ENCODE assay signal across 28 mouse cellular contexts in the genomic region with DNA sequence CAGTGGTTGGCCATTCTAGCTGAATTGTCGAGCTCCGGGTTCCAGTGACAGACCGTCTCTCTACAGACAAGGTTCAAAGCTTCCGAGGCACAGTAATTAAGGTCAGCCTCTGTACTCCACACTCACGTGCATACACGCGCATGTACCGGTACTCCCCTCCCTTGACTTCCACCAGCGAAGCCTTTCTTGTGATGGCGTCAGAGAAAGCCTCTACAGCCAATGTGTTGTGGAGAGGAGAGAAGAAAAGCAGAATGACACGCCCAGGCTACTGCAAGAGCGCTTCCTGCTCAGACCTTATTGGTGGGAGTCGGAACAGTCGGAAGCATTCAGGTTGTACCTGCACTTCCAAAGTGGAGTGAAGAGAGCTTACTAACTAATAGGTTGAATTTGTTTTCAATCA. TPM values are rescaled to one million over a fixed set of nuclear protein-coding genes. Genes with fewer than 3 reads are reported as not detected.
DNase-seq lines count a peak whose midpoint lies in the region; ATAC-seq and TF ChIP-seq lines count a peak whose summit lies in the region.
"Had no signal": no experiment of that assay in that cellular context is flagged by ENCODE, and none has a peak within 500 bp of the region (broad histone marks: within the 10 kb centered on the region; RNA-seq: fewer than 3 reads in every experiment).

No protein-coding gene starts in this region.

- H3K27me3 ChIP-seq in intestine, embryonic 14.5 days (replicated peaks; ENCODE audit: control insufficient read depth, insufficient read depth, low read length): no peaks in the 10 kb centered on the region
- H3K27me3 ChIP-seq in intestine, embryonic 16.5 days (replicated peaks; ENCODE audit: control insufficient read depth, insufficient read depth, low read length): no peaks in the 10 kb centered on the region
- no peaks in the 10 kb centered on the region for H3K27me3 ChIP-seq in ES-Bruce4 (ENCODE audit: control insufficient read depth, insufficient read depth, low read length, poor library complexity, severe bottlenecking)
- H3K27me3 ChIP-seq in forebrain, postnatal 0 days (ENCODE audit: insufficient read depth, low read length): no peaks in the 10 kb centered on the region
- H3K27me3 ChIP-seq: CH12.LX; embryonic facial prominence, embryonic 13.5 days; forebrain, embryonic 12.5 days; forebrain, embryonic 15.5 days; hindbrain, embryonic 13.5 days had no signal

- WGBS in intestine, embryonic 14.5 days: 85% methylated on average over 14 of the region's 14 CpGs
- WGBS in intestine, embryonic 16.5 days: 89% methylated on average over 14 of the region's 14 CpGs
- 89% methylated on average over 14 of the region's 14 CpGs for WGBS in forebrain, postnatal 0 days

- H3K9me3 ChIP-seq in intestine, embryonic 14.5 days (ENCODE audit: control insufficient read depth, low read length): peaks cover 4% of the 10 kb centered on the region; the same call in 1 of the 2 replicates
- 0 out of 2 replicates have a peak, but pooled peaks cover 3% of the 10 kb centered on the region for H3K9me3 ChIP-seq in intestine, embryonic 16.5 days (ENCODE audit: control insufficient read depth, low read length)
- H3K9me3 ChIP-seq in ES-Bruce4 (replicated peaks; ENCODE audit: control insufficient read depth, insufficient read depth, low read length, poor library complexity, severe bottlenecking): peaks cover 9% of the 10 kb centered on the region
- H3K9me3 ChIP-seq in forebrain, postnatal 0 days (ENCODE audit: low read length): no peaks in the 10 kb centered on the region
- H3K9me3 ChIP-seq: embryonic facial prominence, embryonic 10.5 days; embryonic facial prominence, embryonic 13.5 days; forebrain, embryonic 12.5 days; forebrain, embryonic 15.5 days; hindbrain, embryonic 13.5 days had no signal

- TF ChIP-seq POLR2A in ES-Bruce4 (IDR thresholded peaks at IDR 0.05; ENCODE audit: insufficient read depth, low read length): no peak

- DNase-seq in intestine, embryonic 14.5 days (ENCODE audit: low spot score): peak; percentile 27
- peak; percentile 92 for DNase-seq in R1 (ENCODE audit: low read depth, low spot score)
- no peak for DNase-seq in adrenal gland, postnatal 36 days
- DNase-seq in forebrain, postnatal 0 days: no peak
- DNase-seq: adrenal gland, postnatal 10 days; B cell, adult 2 months; cerebellum, adult 11 months; cerebellum, adult 2 months; cerebellum, postnatal 10 days; cerebellum, postnatal 36 days; embryo, embryonic 11 days; gastrocnemius, postnatal 10 days; gastrocnemius, postnatal 36 days; kidney, adult 2 months had no signal

- no peak for TF ChIP-seq EP300 in ES-Bruce4 (IDR thresholded peaks at IDR 0.05; ENCODE audit: insufficient read depth, low read depth, low read length)

- no peak overlapping the region for H3K4me2 ChIP-seq in intestine, embryonic 14.5 days (ENCODE audit: low read length)
- no peak overlapping the region for H3K4me2 ChIP-seq in intestine, embryonic 16.5 days (ENCODE audit: low read depth, low read length)
- H3K4me2 ChIP-seq in forebrain, postnatal 0 days (ENCODE audit: low read depth): no peak overlapping the region
- H3K4me2 ChIP-seq: embryonic facial prominence, embryonic 13.5 days; forebrain, embryonic 12.5 days; forebrain, embryonic 15.5 days; heart, embryonic 11.5 days; hindbrain, embryonic 13.5 days had no signal

- no peak for ATAC-seq in intestine, embryonic 14.5 days (replicated peaks; ENCODE audit: low FRiP score, low TSS enrichment, low read depth)
- ATAC-seq in intestine, embryonic 16.5 days: no peak
- ATAC-seq in forebrain, postnatal 0 days: no peak
- ATAC-seq: forebrain, embryonic 15.5 days; hindbrain, embryonic 16.5 days; intestine, postnatal 0 days had no signal

- no peak overlapping the region for H3K9ac ChIP-seq in intestine, embryonic 14.5 days (ENCODE audit: low read length)
- H3K9ac ChIP-seq in intestine, embryonic 16.5 days (ENCODE audit: low read depth, low read length): no peak overlapping the region
- no peak overlapping the region for H3K9ac ChIP-seq in ES-Bruce4 (ENCODE audit: low read depth, poor library complexity, severe bottlenecking)
- H3K9ac ChIP-seq in forebrain, postnatal 0 days: no peak overlapping the region
- H3K9ac ChIP-seq: embryonic facial prominence, embryonic 13.5 days; forebrain, embryonic 12.5 days; forebrain, embryonic 15.5 days; hindbrain, embryonic 13.5 days had no signal

- no peaks in the 10 kb centered on the region for H3K36me3 ChIP-seq in intestine, embryonic 14.5 days (ENCODE audit: control insufficient read depth, insufficient read depth, low read length)
- no peaks in the 10 kb centered on the region for H3K36me3 ChIP-seq in intestine, embryonic 16.5 days (ENCODE audit: control insufficient read depth, insufficient read depth, low read length)
- peaks cover 11% of the 10 kb centered on the region for H3K36me3 ChIP-seq in ES-Bruce4 (ENCODE audit: control insufficient read depth, insufficient read depth, low read length, poor library complexity, severe bottlenecking)
- H3K36me3 ChIP-seq in forebrain, postnatal 0 days (ENCODE audit: insufficient read depth): no peaks in the 10 kb centered on the region
- H3K36me3 ChIP-seq: embryonic facial prominence, embryonic 13.5 days; forebrain, embryonic 15.5 days had no signal

- H3K4me3 ChIP-seq in intestine, embryonic 14.5 days (ENCODE audit: low read depth, low read length): no peak overlapping the region
- no peak overlapping the region for H3K4me3 ChIP-seq in intestine, embryonic 16.5 days (ENCODE audit: low read length)
- peak overlapping the region; percentile 17; the same call in 1 of the 2 replicates for H3K4me3 ChIP-seq in ES-Bruce4 (ENCODE audit: low read depth, low read length)
- H3K4me3 ChIP-seq in forebrain, postnatal 0 days (ENCODE audit: low read depth, low read length): no peak overlapping the region
- H3K4me3 ChIP-seq: embryonic facial prominence, embryonic 10.5 days; embryonic facial prominence, embryonic 13.5 days; erythroblast, embryonic 14.5 days; forebrain, embryonic 12.5 days; forebrain, embryonic 15.5 days; hindbrain, embryonic 10.5 days; hindbrain, embryonic 13.5 days had no signal

- no peaks in the 10 kb centered on the region for H3K4me1 ChIP-seq in intestine, embryonic 14.5 days (replicated peaks; ENCODE audit: control insufficient read depth, insufficient read depth, low read length)
- no peaks in the 10 kb centered on the region for H3K4me1 ChIP-seq in intestine, embryonic 16.5 days (ENCODE audit: control insufficient read depth, insufficient read depth, low read length)
- H3K4me1 ChIP-seq in ES-Bruce4 (ENCODE audit: control insufficient read depth, insufficient read depth, low read length): no peaks in the 10 kb centered on the region
- no peaks in the 10 kb centered on the region for H3K4me1 ChIP-seq in forebrain, postnatal 0 days (ENCODE audit: insufficient read depth)
- H3K4me1 ChIP-seq: embryonic facial prominence, embryonic 10.5 days; embryonic facial prominence, embryonic 13.5 days; forebrain, embryonic 12.5 days; forebrain, embryonic 15.5 days; hindbrain, embryonic 10.5 days; hindbrain, embryonic 13.5 days had no signal

- TF ChIP-seq CTCF in ES-Bruce4 (IDR thresholded peaks at IDR 0.05; ENCODE audit: low read depth, low read length): no peak
- no peak for TF ChIP-seq CTCF in forebrain, postnatal 0 days (IDR thresholded peaks at IDR 0.05; ENCODE audit: low read depth)

- H3K27ac ChIP-seq in intestine, embryonic 14.5 days (ENCODE audit: low read depth): no peak overlapping the region
- H3K27ac ChIP-seq in intestine, embryonic 16.5 days (ENCODE audit: low read length): no peak overlapping the region
- H3K27ac ChIP-seq in ES-Bruce4 (ENCODE audit: insufficient read depth, low read length): 0 out of 2 replicates have a peak overlapping the region, but pooled peaks have one; percentile 1
- no peak overlapping the region for H3K27ac ChIP-seq in forebrain, postnatal 0 days (ENCODE audit: low read depth, low read length)
- H3K27ac ChIP-seq: embryonic facial prominence, embryonic 10.5 days; embryonic facial prominence, embryonic 13.5 days; forebrain, embryonic 12.5 days; forebrain, embryonic 15.5 days; hindbrain, embryonic 10.5 days; hindbrain, embryonic 13.5 days had no signal

RNA-seq across cellular contexts. Expression of gene Jam2, which starts 19.5 kb away (rescaled TPM):
- 5.5 TPM in 2 replicates for polyA plus RNA-seq in intestine, embryonic 14.5 days (2014; fragmentation: Nextera tagmentation; extraction: Ambion mirVana)
- polyA plus RNA-seq in intestine, embryonic 16.5 days (2015; fragmentation: Nextera tagmentation; extraction: Ambion mirVana): 4.8 and 5.5 TPM in 2 replicates
- 43.5 and 52.7 TPM in 2 replicates for polyA plus RNA-seq in ES-Bruce4 (2011; ENCODE audit: insufficient read depth, insufficient read length, low read depth, missing spikeins)
- total RNA-seq in adrenal gland, postnatal 36 days (2021): 10 to 100 TPM in 1 of 2 experiments, 1 to 10 TPM in 1; 9.0 to 12.6 TPM
- total RNA-seq in forebrain, postnatal 0 days (2014; rRNA removed): 17.4 and 22.4 TPM in 2 replicates
- polyA plus RNA-seq in forebrain, postnatal 0 days (2015; fragmentation: Nextera tagmentation; extraction: Ambion mirVana): 18.6 and 23.2 TPM in 2 replicates
- total RNA-seq: granulocyte monocyte progenitor cell, adult 5-6 weeks had no signal
- polyA plus RNA-seq: erythroblast, embryonic 14.5 days had no signal

RNA-seq across cellular contexts. Expression of gene Gabpa, which starts 41.3 kb away (rescaled TPM):
- polyA plus RNA-seq in intestine, embryonic 14.5 days (2014; fragmentation: Nextera tagmentation; extraction: Ambion mirVana): 31.9 and 38.5 TPM in 2 replicates
- polyA plus RNA-seq in intestine, embryonic 16.5 days (2015; fragmentation: Nextera tagmentation; extraction: Ambion mirVana): 24.3 and 25.1 TPM in 2 replicates
- 116 and 127 TPM in 2 replicates for polyA plus RNA-seq in ES-Bruce4 (2011; ENCODE audit: insufficient read depth, insufficient read length, low read depth, missing spikeins)
- total RNA-seq in adrenal gland, postnatal 36 days (2021): 10 to 100 TPM; 37.7 to 46.1 TPM
- 20.7 and 26.8 TPM in 2 replicates for total RNA-seq in forebrain, postnatal 0 days (2014; rRNA removed)
- polyA plus RNA-seq in forebrain, postnatal 0 days (2015; fragmentation: Nextera tagmentation; extraction: Ambion mirVana): 7.9 and 10.5 TPM in 2 replicates

RNA-seq across cellular contexts. Expression of gene Atp5j, which starts 42.0 kb away (rescaled TPM):
- 917 and 1,004 TPM in 2 replicates for polyA plus RNA-seq in intestine, embryonic 14.5 days (2014; fragmentation: Nextera tagmentation; extraction: Ambion mirVana)
- 1,127 and 1,131 TPM in 2 replicates for polyA plus RNA-seq in intestine, embryonic 16.5 days (2015; fragmentation: Nextera tagmentation; extraction: Ambion mirVana)
- polyA plus RNA-seq in ES-Bruce4 (2011; ENCODE audit: insufficient read depth, insufficient read length, low read depth, missing spikeins): 402 and 421 TPM in 2 replicates
- 100 to 1,000 TPM; 463 to 544 TPM for total RNA-seq in adrenal gland, postnatal 36 days (2021)
- total RNA-seq in forebrain, postnatal 0 days (2014; rRNA removed): 160 and 174 TPM in 2 replicates
- 830 and 1,009 TPM in 2 replicates for polyA plus RNA-seq in forebrain, postnatal 0 days (2015; fragmentation: Nextera tagmentation; extraction: Ambion mirVana)

RNA-seq across cellular contexts. Expression of gene Mrpl39, which starts 57.9 kb away (rescaled TPM):
- 44.7 and 45.6 TPM in 2 replicates for polyA plus RNA-seq in intestine, embryonic 14.5 days (2014; fragmentation: Nextera tagmentation; extraction: Ambion mirVana)
- polyA plus RNA-seq in intestine, embryonic 16.5 days (2015; fragmentation: Nextera tagmentation; extraction: Ambion mirVana): 45.1 and 49.4 TPM in 2 replicates
- 50.1 and 53.2 TPM in 2 replicates for polyA plus RNA-seq in ES-Bruce4 (2011; ENCODE audit: insufficient read depth, insufficient read length, low read depth, missing spikeins)
- 10 to 100 TPM; 42.7 to 43.0 TPM for total RNA-seq in adrenal gland, postnatal 36 days (2021)
- total RNA-seq in forebrain, postnatal 0 days (2014; rRNA removed): 37.8 and 74.6 TPM in 2 replicates
- 34.5 and 35.4 TPM in 2 replicates for polyA plus RNA-seq in forebrain, postnatal 0 days (2015; fragmentation: Nextera tagmentation; extraction: Ambion mirVana)

Comparison
In these comparisons a context has a peak if more than half of its experiments do, and no peak if none do; other contexts are left out.
1. DNase-seq: peak in intestine, embryonic 14.5 days (single experiment) and R1 (single experiment); none in adrenal gland, postnatal 36 days (0 of 2) and forebrain, postnatal 0 days (single experiment).